Mouse (Mus musculus) hindbrain, embryonic 16.5 days (tissue): ENCODE results near the gene Ncbp3. TPM values are rescaled to one million over a fixed set of nuclear protein-coding genes. Genes with fewer than 3 reads are reported as not detected.

Experiments used
- ATAC-seq: fragments of 200-750 bp; cut with Nextera tagmentation; 2 replicates; pipeline ENCODE4 v1.8.0; 2017; ENCODE audit warnings: moderate TSS enrichment, moderate library complexity
- H3K27ac ChIP-seq: fragments of 300-500 bp; sonication (generic); 2 replicates; pipeline ENCODE4 v1.5.1; 2014; ENCODE audit warnings: low read depth, mild to moderate bottlenecking, control low read depth, low read length, moderate library complexity
- H3K27me3 ChIP-seq: fragments of 300-500 bp; sonication (generic); replicated peaks from 2 replicates; pipeline ENCODE4 v1.6.1; 2014; ENCODE audit warnings: low read length; ENCODE audit not compliant: control insufficient read depth, insufficient read depth
- H3K36me3 ChIP-seq: fragments of 300-500 bp; sonication (generic); 2 replicates; pipeline ENCODE4 v1.6.1; 2014; ENCODE audit warnings: mild to moderate bottlenecking, low read length, moderate library complexity, mixed read lengths; ENCODE audit not compliant: control insufficient read depth, insufficient read depth
- H3K4me1 ChIP-seq: fragments of 300-500 bp; sonication (generic); 2 replicates; pipeline ENCODE4 v1.6.1; 2014; ENCODE audit warnings: low read depth, low read length; ENCODE audit not compliant: control insufficient read depth, insufficient read depth
- H3K4me2 ChIP-seq: fragments of 300-500 bp; sonication (generic); 2 replicates; pipeline ENCODE4 v1.6.1; 2014; ENCODE audit warnings: mild to moderate bottlenecking, low read length, control low read depth, moderate library complexity
- H3K4me3 ChIP-seq: fragments of 300-500 bp; sonication (generic); 2 replicates; pipeline ENCODE4 v1.5.1; 2014; ENCODE audit warnings: mild to moderate bottlenecking, low read length, control low read depth, moderate library complexity
- H3K9ac ChIP-seq: fragments of 300-500 bp; sonication (generic); 2 replicates; pipeline ENCODE4 v1.6.1; 2014; ENCODE audit warnings: low read depth, mild to moderate bottlenecking, control low read depth, low read length, moderate library complexity
- H3K9me3 ChIP-seq: fragments of 300-500 bp; sonication (generic); 2 replicates; pipeline ENCODE4 v1.6.1; 2014; ENCODE audit warnings: mild to moderate bottlenecking, low read length, moderate library complexity; ENCODE audit not compliant: control insufficient read depth
- WGBS: fragments of 180-500 bp; shearing (Covaris S2); extraction: QIAGEN DNeasy Blood & Tissue Kit; methylation state at CpG from one replicate; pipeline ENCODE4 v1.1.7; 2014; 5-methylcytosine and 5-hydroxymethylcytosine counted together
- polyA plus RNA-seq: library from polyadenylated mRNA; unstranded; fragments of >200 nt; fragmentation: Nextera tagmentation; extraction: Ambion mirVana; gene quantifications from 2 replicates; pipeline ENCODE4 v1.2.1, GENCODE M21; 2015

Ncbp3 gene
- polyA plus RNA-seq, 1 experiment from 2014 or later: 8.3 TPM

GRCm38 (mm10) chr11:73014831-73015344, 32.7 kb upstream of the Ncbp3 start:
- Histone ChIP-seq H3K27ac (peak overlapping the region; percentile 37; the same call in 1 of the 2 replicates), H3K4me2 (no peak overlapping the region), H3K9me3 (no peaks in the 10 kb centered on the region), H3K4me1 (peaks cover 11% of the 10 kb centered on the region), H3K36me3 (no peaks in the 10 kb centered on the region), H3K4me3 (no peak overlapping the region), H3K27me3 (no peaks in the 10 kb centered on the region), H3K9ac (no peak overlapping the region)
- no peak for ATAC-seq
- WGBS: 73% methylated on average over 4 of the region's 4 CpGs

GRCm38 (mm10) chr11:73015391-73016102, 32.0 kb upstream of the Ncbp3 start:
- H3K4me3 ChIP-seq: no peak overlapping the region
- no peaks in the 10 kb centered on the region for H3K9me3 ChIP-seq
- ATAC-seq: no peak
- no peaks in the 10 kb centered on the region for H3K36me3 ChIP-seq
- 56% methylated on average over 5 of the region's 5 CpGs for WGBS
- peaks cover 17% of the 10 kb centered on the region for H3K4me1 ChIP-seq
- H3K9ac ChIP-seq: no peak overlapping the region
- H3K27me3 ChIP-seq: peaks cover 2% of the 10 kb centered on the region; the same call in 1 of the 2 replicates
- H3K27ac ChIP-seq: peak overlapping the region; percentile 37; the same call in 1 of the 2 replicates
- H3K4me2 ChIP-seq: no peak overlapping the region

GRCm38 (mm10) chr11:73016103-73016420, 31.5 kb upstream of the Ncbp3 start:
- ATAC-seq: no peak
- Histone ChIP-seq H3K4me3 (no peak overlapping the region), H3K27me3 (peaks cover 2% of the 10 kb centered on the region; the same call in 1 of the 2 replicates), H3K9ac (no peak overlapping the region), H3K27ac (no peak overlapping the region), H3K9me3 (no peaks in the 10 kb centered on the region), H3K36me3 (no peaks in the 10 kb centered on the region), H3K4me2 (no peak overlapping the region), H3K4me1 (peaks cover 17% of the 10 kb centered on the region)
- 65% methylated on average over 6 of the region's 6 CpGs for WGBS

- WGBS: under 1% methylated on average over 52 of the region's 57 CpGs
These were observed 29.0 kb upstream of the Ncbp3 start, which contains the start of gene Camkk1 for GRCm38 (mm10) chr11:73018471-73019146. Gene Camkk1 (plus strand): TSS chr11:73019008.

DNA sequence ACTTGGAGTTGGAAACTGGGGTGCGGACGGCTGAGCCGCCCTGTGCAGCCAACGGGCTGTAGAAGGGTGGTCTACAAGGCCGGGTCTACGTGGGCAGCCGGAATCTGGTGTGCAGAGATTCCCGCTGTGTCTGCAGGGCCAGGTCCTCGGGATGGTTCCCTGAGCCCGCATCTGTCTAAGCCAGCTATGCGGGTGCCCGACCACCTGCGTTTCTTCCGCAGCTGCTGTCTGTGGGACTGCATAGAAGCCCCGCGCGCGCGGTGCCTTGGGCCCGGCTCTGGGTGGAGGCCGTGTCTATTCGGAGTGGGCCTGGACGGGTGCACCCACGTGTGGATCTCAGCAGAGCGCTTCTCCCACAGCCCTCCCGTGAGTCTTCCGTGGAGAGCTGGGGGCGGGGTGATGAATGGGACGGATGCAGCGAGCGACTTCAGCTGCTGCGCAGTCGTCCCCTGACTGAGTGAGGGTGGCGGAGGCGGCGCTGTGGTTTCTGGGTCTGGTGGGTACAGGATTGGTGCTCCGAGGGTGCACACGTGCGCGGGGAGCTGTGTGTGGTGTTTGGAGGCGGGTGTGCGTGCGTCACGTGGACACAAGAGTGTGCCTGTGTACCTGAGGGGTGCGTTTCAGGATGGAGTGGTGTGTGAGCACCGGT, 28.3 kb upstream of the Ncbp3 start:
- Histone ChIP-seq H3K27ac (peak overlapping the region; percentile 80), H3K9ac (peak overlapping the region; percentile 82), H3K4me1 (peaks cover 17% of the 10 kb centered on the region), H3K4me2 (peak overlapping the region; percentile 83), H3K4me3 (peak overlapping the region; percentile 74), H3K9me3 (no peaks in the 10 kb centered on the region), H3K36me3 (no peaks in the 10 kb centered on the region), H3K27me3 (peaks cover 2% of the 10 kb centered on the region; the same call in 1 of the 2 replicates)
- peak; percentile 70 for ATAC-seq
- WGBS: under 1% methylated on average over 45 of the region's 46 CpGs

More at GRCm38 (mm10) chr11:73018471-73019146, 29.0 kb upstream of the Ncbp3 start, which contains the start of gene Camkk1:
- Histone ChIP-seq H3K4me1 (peaks cover 17% of the 10 kb centered on the region), H3K27ac (peak within 1 kb of the TSS; percentile 80), H3K9me3 (no peaks in the 10 kb centered on the region), H3K4me3 (peak within 1 kb of the TSS; percentile 74), H3K9ac (peak within 1 kb of the TSS; percentile 82), H3K4me2 (peak within 1 kb of the TSS; percentile 83), H3K27me3 (peaks cover 2% of the 10 kb centered on the region; the same call in 1 of the 2 replicates), H3K36me3 (no peaks in the 10 kb centered on the region)
- ATAC-seq: peak; percentile 93

DNA sequence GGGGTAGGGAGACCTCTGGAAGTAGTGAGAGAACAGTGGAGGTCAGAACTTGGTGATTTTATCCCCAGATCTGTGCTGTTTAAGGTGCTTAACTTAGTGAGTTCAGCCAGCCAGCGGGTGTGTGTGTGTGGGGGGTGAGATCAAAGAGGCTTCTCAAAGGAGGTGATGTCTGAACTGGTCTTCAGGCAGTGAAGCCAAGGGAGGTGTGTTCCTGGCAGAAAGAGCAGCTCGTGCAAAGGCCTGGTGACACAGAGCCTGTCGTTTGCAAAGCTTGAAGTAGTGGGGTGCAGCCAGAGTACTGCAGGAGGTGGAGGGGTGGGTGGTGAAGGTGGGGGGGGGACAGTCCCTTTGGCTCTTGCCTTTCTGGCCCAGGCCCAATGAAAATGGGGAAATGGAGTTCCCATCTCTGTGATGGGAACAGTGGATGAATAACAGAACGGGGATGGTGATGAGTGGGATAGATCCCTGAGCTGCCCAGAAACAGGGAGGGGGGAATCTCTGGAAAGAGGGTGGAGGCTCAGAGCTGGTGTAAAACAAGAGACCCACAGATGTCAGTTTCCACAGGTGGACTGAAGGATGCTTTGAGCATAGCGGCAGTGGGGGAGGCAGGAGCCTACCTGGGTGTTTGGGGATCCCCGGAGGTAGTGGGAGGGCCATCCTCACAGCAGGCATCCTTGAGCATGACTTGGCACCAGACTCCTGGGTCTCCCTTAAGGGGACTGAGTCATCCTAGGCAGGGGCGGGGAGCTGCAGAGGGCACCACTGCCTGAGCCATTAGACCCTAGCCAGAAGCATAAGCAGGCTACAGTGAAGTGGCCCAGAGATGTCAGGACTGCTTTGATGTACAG, 26.4 kb upstream of the Ncbp3 start:
- no peak overlapping the region for H3K27ac ChIP-seq
- H3K4me2 ChIP-seq: no peak overlapping the region
- no peak overlapping the region for H3K9ac ChIP-seq
- H3K36me3 ChIP-seq: no peaks in the 10 kb centered on the region
- peaks cover 2% of the 10 kb centered on the region; the same call in 1 of the 2 replicates for H3K27me3 ChIP-seq
- peaks cover 13% of the 10 kb centered on the region for H3K4me1 ChIP-seq
- no peak overlapping the region for H3K4me3 ChIP-seq
- WGBS: 62% methylated on average over 7 of the region's 7 CpGs
- no peaks in the 10 kb centered on the region for H3K9me3 ChIP-seq
- no peak for ATAC-seq

DNA sequence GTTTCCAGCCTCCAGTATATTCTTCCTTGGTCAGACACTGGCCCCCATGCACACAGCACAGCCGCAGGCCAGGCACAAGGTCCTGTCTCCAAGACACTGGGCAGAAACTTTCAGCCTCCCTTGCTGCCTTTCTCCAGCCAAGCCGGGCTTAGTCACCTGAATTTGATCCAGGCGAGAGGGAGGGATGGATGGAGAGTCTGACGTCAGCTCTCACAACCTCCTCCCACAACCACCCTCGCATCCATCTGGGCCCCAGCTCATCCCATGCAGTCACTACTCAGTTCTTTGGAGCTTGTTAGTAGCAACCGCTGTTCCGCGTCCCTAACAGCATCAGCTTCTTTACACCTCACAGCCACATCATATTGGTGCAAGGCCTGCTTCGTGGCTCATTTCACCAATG, 24.5 kb upstream of the Ncbp3 start:
- no peak overlapping the region for H3K27ac ChIP-seq
- 0 out of 2 replicates have a peak, but pooled peaks cover 3% of the 10 kb centered on the region for H3K36me3 ChIP-seq
- peaks cover 2% of the 10 kb centered on the region; the same call in 1 of the 2 replicates for H3K27me3 ChIP-seq
- no peaks in the 10 kb centered on the region for H3K9me3 ChIP-seq
- H3K4me2 ChIP-seq: no peak overlapping the region
- H3K4me1 ChIP-seq: peaks cover 13% of the 10 kb centered on the region
- H3K9ac ChIP-seq: no peak overlapping the region
- ATAC-seq: no peak
- WGBS: 46% methylated on average over 9 of the region's 9 CpGs
- no peak overlapping the region for H3K4me3 ChIP-seq

DNA sequence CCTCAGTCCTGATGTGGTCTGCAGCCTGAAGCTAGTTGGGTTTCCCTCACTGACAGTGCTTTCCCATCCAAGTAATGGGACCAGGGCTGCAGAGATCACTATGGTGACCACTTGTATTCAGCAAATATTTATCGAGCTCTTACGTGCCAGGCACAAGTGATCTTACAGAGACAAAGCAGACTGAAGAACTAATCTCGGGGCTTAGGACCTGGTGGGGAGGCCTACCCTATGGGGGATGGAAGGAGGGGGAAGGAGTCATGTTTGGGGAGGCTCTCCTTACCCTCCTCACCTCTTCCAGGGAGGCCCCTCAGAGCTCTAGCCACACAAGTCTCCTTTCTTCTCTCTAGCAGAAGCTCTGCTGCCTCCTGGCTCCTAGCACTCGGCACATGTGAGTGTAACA, 23.8 kb upstream of the Ncbp3 start:
- 41% methylated on average over 4 of the region's 4 CpGs for WGBS
- peaks cover 2% of the 10 kb centered on the region; the same call in 1 of the 2 replicates for H3K27me3 ChIP-seq
- H3K4me3 ChIP-seq: no peak overlapping the region
- H3K9me3 ChIP-seq: no peaks in the 10 kb centered on the region
- no peak overlapping the region for H3K27ac ChIP-seq
- 0 out of 2 replicates have a peak, but pooled peaks cover 5% of the 10 kb centered on the region for H3K36me3 ChIP-seq
- peaks cover 10% of the 10 kb centered on the region for H3K4me1 ChIP-seq
- no peak overlapping the region for H3K9ac ChIP-seq
- no peak overlapping the region for H3K4me2 ChIP-seq
- no peak for ATAC-seq
